Mouse (Mus musculus) liver, embryonic 15.5 days (tissue): ENCODE results near the gene Nckap5. TPM values are rescaled to one million over a fixed set of nuclear protein-coding genes. Genes with fewer than 3 reads are reported as not detected.
"Not testable (repeated sequence)": the region's sequence is repeated elsewhere in the genome, so short reads cannot be mapped to it uniquely, and the experiment has no call there.

Experiments
- ATAC-seq: fragments of 200-750 bp; cut with Nextera tagmentation; 2 replicates; pipeline ENCODE4 v1.8.0; 2017; ENCODE audit warnings: moderate number of reproducible peaks, mild to moderate bottlenecking, moderate library complexity; ENCODE audit not compliant: insufficient read depth
- H3K27ac ChIP-seq: fragments of 300-500 bp; sonication (generic); replicated peaks from 2 replicates; pipeline ENCODE4 v1.5.1; 2015; ENCODE audit warnings: mild to moderate bottlenecking, inconsistent platforms
- H3K27me3 ChIP-seq: fragments of 300-500 bp; sonication (generic); 2 replicates; pipeline ENCODE4 v1.6.1; 2015; ENCODE audit warnings: mild to moderate bottlenecking, inconsistent platforms
- H3K36me3 ChIP-seq: fragments of 300-500 bp; sonication (generic); replicated peaks from 2 replicates; pipeline ENCODE4 v1.6.1; 2015; ENCODE audit warnings: moderate library complexity, mild to moderate bottlenecking, inconsistent platforms
- H3K4me1 ChIP-seq: fragments of 300-500 bp; sonication (generic); replicated peaks from 2 replicates; pipeline ENCODE4 v1.6.1; 2015; ENCODE audit warnings: inconsistent platforms
- H3K4me2 ChIP-seq: fragments of 300-500 bp; sonication (generic); 2 replicates; pipeline ENCODE4 v1.6.1; 2015; ENCODE audit warnings: moderate library complexity, mild to moderate bottlenecking, inconsistent platforms
- H3K4me3 ChIP-seq: fragments of 300-500 bp; sonication (generic); replicated peaks from 2 replicates; pipeline ENCODE4 v1.5.1; 2015; ENCODE audit warnings: mild to moderate bottlenecking, inconsistent platforms
- H3K9ac ChIP-seq: fragments of 300-500 bp; sonication (generic); 2 replicates; pipeline ENCODE4 v1.6.1; 2015; ENCODE audit warnings: moderate library complexity, mild to moderate bottlenecking, inconsistent platforms
- H3K9me3 ChIP-seq: fragments of 300-500 bp; sonication (generic); replicated peaks from 2 replicates; pipeline ENCODE4 v1.6.1; 2016; ENCODE audit warnings: inconsistent platforms
- WGBS: fragments of 180-500 bp; shearing (Covaris S2); methylation state at CpG from one replicate; pipeline ENCODE4 v1.1.7; 2015; ENCODE audit warnings: mixed read lengths; ENCODE audit not compliant: insufficient replicate concordance; 5-methylcytosine and 5-hydroxymethylcytosine counted together
- polyA plus RNA-seq: library from polyadenylated mRNA; unstranded; fragments of >200 nt; fragmentation: Nextera tagmentation; extraction: Ambion mirVana; gene quantifications from 2 replicates; pipeline ENCODE4 v1.2.1, GENCODE M21; 2015

The Nckap5 gene
- polyA plus RNA-seq, 1 experiment from 2014 or later: 0.99 TPM

GRCm38 (mm10) chr1:126094346-126094745 is 736.3 kb downstream of the Nckap5 start:
- Histone ChIP-seq H3K9me3 (no peaks in the 10 kb centered on the region), H3K36me3 (no peaks in the 10 kb centered on the region), H3K4me2 (no peak overlapping the region), H3K27me3 (no peaks in the 10 kb centered on the region), H3K4me3 (no peak overlapping the region), H3K4me1 (no peaks in the 10 kb centered on the region), H3K27ac (no peak overlapping the region), H3K9ac (no peak overlapping the region)
- ATAC-seq: no peak
- WGBS: 66% methylated on average over 3 of the region's 4 CpGs

GRCm38 (mm10) chr1:126091979-126092378 is 738.6 kb downstream of the Nckap5 start:
- 69% methylated on average over 2 of the region's 2 CpGs for WGBS
- ATAC-seq, H3K36me3 ChIP-seq: not testable (repeated sequence)

GRCm38 (mm10) chr1:126087181-126087580 is 743.4 kb downstream of the Nckap5 start:
- 71% methylated on average over 7 of the region's 7 CpGs for WGBS
- Histone ChIP-seq H3K9ac (no peak overlapping the region), H3K27ac (no peak overlapping the region), H3K9me3 (no peaks in the 10 kb centered on the region), H3K4me2 (no peak overlapping the region), H3K27me3 (no peaks in the 10 kb centered on the region), H3K36me3 (no peaks in the 10 kb centered on the region), H3K4me3 (no peak overlapping the region), H3K4me1 (no peaks in the 10 kb centered on the region)
- no peak for ATAC-seq

More at GRCm38 (mm10) chr1:126091979-126092378, 738.6 kb downstream of the Nckap5 start:
- not testable (repeated sequence) for H3K4me1 ChIP-seq, H3K27me3 ChIP-seq, H3K9me3 ChIP-seq, H3K27ac ChIP-seq, H3K4me3 ChIP-seq, H3K9ac ChIP-seq, H3K4me2 ChIP-seq

GRCm38 (mm10) chr1:126076312-126076711 is 754.3 kb downstream of the Nckap5 start:
- Histone ChIP-seq H3K4me1 (no peaks in the 10 kb centered on the region), H3K4me3 (no peak overlapping the region), H3K27ac (no peak overlapping the region), H3K4me2 (no peak overlapping the region), H3K9ac (no peak overlapping the region), H3K27me3 (no peaks in the 10 kb centered on the region), H3K36me3 (no peaks in the 10 kb centered on the region), H3K9me3 (no peaks in the 10 kb centered on the region)
- no peak for ATAC-seq
- WGBS: 57% methylated on average over 4 of the region's 4 CpGs

GRCm38 (mm10) chr1:126070861-126071260 is 759.7 kb downstream of the Nckap5 start:
- Histone ChIP-seq H3K27ac (no peak overlapping the region), H3K36me3 (no peaks in the 10 kb centered on the region), H3K4me1 (no peaks in the 10 kb centered on the region), H3K27me3 (no peaks in the 10 kb centered on the region), H3K9me3 (no peaks in the 10 kb centered on the region), H3K4me2 (no peak overlapping the region), H3K4me3 (no peak overlapping the region), H3K9ac (no peak overlapping the region)
- WGBS: 69% methylated on average over 2 of the region's 2 CpGs
- ATAC-seq: no peak

GRCm38 (mm10) chr1:126051491-126051890 is 779.1 kb downstream of the Nckap5 start:
- no peaks in the 10 kb centered on the region for H3K36me3 ChIP-seq
- H3K4me2 ChIP-seq: no peak overlapping the region
- H3K9me3 ChIP-seq: no peaks in the 10 kb centered on the region
- H3K27me3 ChIP-seq: no peaks in the 10 kb centered on the region
- H3K9ac ChIP-seq: no peak overlapping the region
- no peaks in the 10 kb centered on the region for H3K4me1 ChIP-seq
- ATAC-seq: no peak
- no peak overlapping the region for H3K27ac ChIP-seq
- no peak overlapping the region for H3K4me3 ChIP-seq
- WGBS: 61% methylated on average over 3 of the region's 3 CpGs

GRCm38 (mm10) chr1:126042886-126043285 is 787.7 kb downstream of the Nckap5 start:
- Histone ChIP-seq H3K36me3 (no peaks in the 10 kb centered on the region), H3K4me1 (no peaks in the 10 kb centered on the region), H3K4me3 (no peak overlapping the region), H3K9ac (no peak overlapping the region), H3K4me2 (no peak overlapping the region), H3K27ac (no peak overlapping the region), H3K9me3 (no peaks in the 10 kb centered on the region), H3K27me3 (no peaks in the 10 kb centered on the region)
- WGBS: 67% methylated on average over 5 of the region's 5 CpGs
- ATAC-seq: no peak

- Histone ChIP-seq H3K4me3 (no peak overlapping the region), H3K9ac (no peak overlapping the region), H3K27ac (no peak overlapping the region), H3K27me3 (no peaks in the 10 kb centered on the region), H3K9me3 (no peaks in the 10 kb centered on the region), H3K4me2 (no peak overlapping the region), H3K4me1 (no peaks in the 10 kb centered on the region), H3K36me3 (no peaks in the 10 kb centered on the region)
- WGBS: 71% methylated on average over 8 of the region's 8 CpGs
- ATAC-seq: no peak
Measured at GRCm38 (mm10) chr1:126027536-126027935, 803.1 kb downstream of the Nckap5 start.

GRCm38 (mm10) chr1:126024518-126024917 is 806.1 kb downstream of the Nckap5 start:
- Histone ChIP-seq H3K27me3 (no peaks in the 10 kb centered on the region), H3K36me3 (no peaks in the 10 kb centered on the region), H3K4me1 (no peaks in the 10 kb centered on the region), H3K9ac (no peak overlapping the region), H3K9me3 (no peaks in the 10 kb centered on the region), H3K27ac (no peak overlapping the region), H3K4me2 (no peak overlapping the region), H3K4me3 (no peak overlapping the region)
- no peak for ATAC-seq
- 63% methylated on average over 6 of the region's 6 CpGs for WGBS

GRCm38 (mm10) chr1:126022959-126023358 is 807.6 kb downstream of the Nckap5 start:
- Histone ChIP-seq H3K27ac (no peak overlapping the region), H3K27me3 (no peaks in the 10 kb centered on the region), H3K4me3 (no peak overlapping the region), H3K9me3 (no peaks in the 10 kb centered on the region), H3K4me2 (no peak overlapping the region), H3K36me3 (no peaks in the 10 kb centered on the region), H3K4me1 (no peaks in the 10 kb centered on the region), H3K9ac (no peak overlapping the region)
- WGBS: 47% methylated on average over 10 of the region's 10 CpGs
- no peak for ATAC-seq

- not testable (repeated sequence) for H3K4me3 ChIP-seq, H3K27me3 ChIP-seq, H3K27ac ChIP-seq, H3K36me3 ChIP-seq, ATAC-seq, H3K4me1 ChIP-seq, H3K9ac ChIP-seq, H3K4me2 ChIP-seq, H3K9me3 ChIP-seq
- WGBS: 49% methylated on average over 6 of the region's 6 CpGs
Measured at GRCm38 (mm10) chr1:126018654-126019053, 811.9 kb downstream of the Nckap5 start.

GRCm38 (mm10) chr1:126011661-126012091 is 818.9 kb downstream of the Nckap5 start:
- no peak overlapping the region for H3K4me3 ChIP-seq
- no peak overlapping the region for H3K9ac ChIP-seq
- H3K27me3 ChIP-seq: no peaks in the 10 kb centered on the region
- no peaks in the 10 kb centered on the region for H3K36me3 ChIP-seq
- no peak overlapping the region for H3K27ac ChIP-seq
- ATAC-seq: no peak
- H3K9me3 ChIP-seq: no peaks in the 10 kb centered on the region
- H3K4me2 ChIP-seq: no peak overlapping the region
- WGBS: 70% methylated on average over 5 of the region's 5 CpGs
- no peaks in the 10 kb centered on the region for H3K4me1 ChIP-seq
